Mouse (Mus musculus): ENCODE data around the gene Cpt1b.

- TF ChIP-seq POLR2A (IDR thresholded peaks at IDR 0.05; ENCODE audit: control insufficient read depth in 1 of 2, insufficient read depth in 1 of 2, low read depth in 1 of 2, low read length in 2 of 2, poor library complexity in 1 of 2) (no peak), CTCF (IDR thresholded peaks at IDR 0.05 in 2 of 3, conservative IDR thresholded peaks at IDR 0.05 in 1 of 3; ENCODE audit: control insufficient read depth in 1 of 3, insufficient read depth in 1 of 3, low read depth in 2 of 3, low read length in 3 of 3, poor library complexity in 1 of 3, severe bottlenecking in 1 of 3) (no peak), POLR2AphosphoS2 (IDR thresholded peaks at IDR 0.05; ENCODE audit: low read length) (no peak), JUND (IDR thresholded peaks at IDR 0.05; ENCODE audit: low read depth, low read length) (no peak)
Observed at GRCm38 (mm10) chr15:89421938-89422337, 3.7 kb downstream of the Cpt1b start.
